Mouse (Mus musculus) urinary bladder, postnatal 14 days (tissue): ENCODE results near the gene Zzz3.
"Not testable (repeated sequence)": the region's sequence is repeated elsewhere in the genome, so short reads cannot be mapped to it uniquely, and the experiment has no call there.

Experiments used
- DNase-seq: peaks from one replicate; pipeline ENCODE4 v3.0.0; 2021; ENCODE audit warnings: low spot score

The Zzz3 gene

DNA sequence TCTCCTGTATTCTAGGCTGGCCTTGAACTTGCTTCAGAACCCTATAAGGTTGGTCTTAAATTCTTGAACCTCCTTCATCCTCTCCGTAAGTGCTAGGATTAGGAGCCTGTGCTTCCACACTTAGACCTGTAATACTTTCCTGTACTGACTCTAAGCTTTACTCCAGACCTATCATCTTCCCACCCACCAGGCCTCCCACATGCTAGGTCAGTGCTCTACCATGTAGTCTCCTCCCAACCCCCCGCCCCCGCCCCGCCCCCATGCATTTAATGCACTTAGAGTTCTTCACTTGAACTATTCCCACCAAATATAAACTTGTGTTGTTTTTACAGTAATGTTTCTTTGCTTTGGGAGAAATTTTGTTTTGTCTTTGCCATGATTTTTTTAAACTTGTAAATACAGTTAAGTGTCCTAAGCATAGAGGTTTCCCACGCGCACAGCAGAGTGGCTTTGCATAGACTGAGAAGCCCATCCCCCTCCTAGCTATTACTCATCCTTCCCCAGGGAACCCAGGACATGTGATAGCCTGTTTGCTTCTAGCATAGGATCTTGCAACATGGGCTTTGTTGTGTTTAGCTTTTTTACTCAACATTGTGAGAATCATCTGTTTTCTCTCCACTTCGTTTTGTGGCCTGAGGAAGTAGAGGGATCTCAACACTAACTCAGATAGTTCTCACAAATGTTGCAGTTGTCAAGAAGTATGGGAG lies 6.8 kb downstream of the Zzz3 start:
- DNase-seq = peak; percentile 68

- DNase-seq = no peak
Observed at GRCm38 (mm10) chr3:152402671-152403066, 7.4 kb downstream of the Zzz3 start.

GRCm38 (mm10) chr3:152403827-152404226 lies 8.6 kb downstream of the Zzz3 start:
- DNase-seq = no peak

DNA sequence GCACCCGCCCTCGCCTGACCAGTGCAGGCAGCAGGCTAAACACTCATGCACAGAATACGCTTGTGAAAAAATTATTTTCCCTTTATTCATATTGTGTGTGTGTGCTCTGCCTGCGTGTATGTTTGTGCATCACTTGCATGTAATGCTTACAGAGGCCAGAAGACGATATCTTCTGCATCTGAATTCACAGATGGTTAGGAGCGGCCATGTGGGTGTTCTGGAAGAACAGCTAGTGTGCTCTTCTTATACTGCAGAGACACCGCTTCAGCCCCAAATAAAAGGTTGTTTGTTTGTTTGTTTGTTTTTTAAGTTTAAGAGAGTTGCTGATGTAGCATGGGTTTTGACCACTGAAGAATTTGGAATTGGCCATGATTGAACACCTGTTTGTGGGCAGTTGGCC lies 10.1 kb downstream of the Zzz3 start:
- DNase-seq = no peak

GRCm38 (mm10) chr3:152405978-152406640 lies 10.8 kb downstream of the Zzz3 start:
- no peak for DNase-seq

GRCm38 (mm10) chr3:152410980-152411551 lies 15.8 kb downstream of the Zzz3 start:
- DNase-seq = no peak

- no peak for DNase-seq
Observed at GRCm38 (mm10) chr3:152412362-152412761, 17.1 kb downstream of the Zzz3 start.

GRCm38 (mm10) chr3:152428925-152429324 lies 33.7 kb downstream of the Zzz3 start:
- DNase-seq = no peak

- no peak for DNase-seq
Observed at GRCm38 (mm10) chr3:152432677-152433076, 37.4 kb downstream of the Zzz3 start.

DNA sequence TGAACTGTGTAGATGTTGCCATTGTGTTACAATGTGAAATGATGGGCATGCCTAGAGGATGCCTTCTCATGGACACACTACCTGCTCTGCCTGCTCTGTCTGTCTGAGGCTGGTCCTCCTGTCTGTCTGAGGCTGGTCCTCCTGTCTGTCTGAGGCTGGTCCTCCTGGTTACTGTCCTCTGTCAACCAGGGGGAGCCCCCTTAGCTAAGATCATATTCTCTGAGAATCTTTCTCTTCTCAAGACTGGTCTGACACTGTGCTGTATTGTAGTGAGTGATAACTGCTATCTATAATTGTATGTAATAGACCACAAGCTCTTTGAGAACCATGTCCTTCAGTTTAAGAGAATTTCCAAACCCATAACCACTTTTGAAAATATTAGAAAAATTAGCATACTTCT lies 40.3 kb downstream of the Zzz3 start:
- no peak for DNase-seq

GRCm38 (mm10) chr3:152438068-152438467 lies 42.8 kb downstream of the Zzz3 start:
- DNase-seq = no peak

DNA sequence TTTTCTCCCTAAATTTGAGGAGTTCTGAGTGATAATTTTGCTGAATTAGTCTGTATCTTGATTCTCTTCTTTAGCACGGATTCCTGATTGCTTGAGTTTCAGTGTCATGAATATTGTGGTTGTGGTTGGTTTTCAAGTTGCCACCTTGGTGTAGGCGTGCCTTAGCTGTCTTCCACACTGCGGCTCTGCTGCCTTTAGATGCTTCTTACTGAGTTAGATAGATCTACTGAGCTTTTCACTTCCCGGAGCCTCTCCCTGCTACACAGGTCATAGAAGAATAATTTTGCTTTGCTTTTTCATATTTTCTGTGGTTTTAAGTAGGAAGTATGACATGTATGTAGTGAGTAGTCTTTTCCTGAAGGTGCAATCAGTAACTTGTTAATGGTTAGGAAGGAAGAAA lies 47.5 kb downstream of the Zzz3 start:
- DNase-seq = no peak

- no peak for DNase-seq
Observed at GRCm38 (mm10) chr3:152444114-152444513, 48.8 kb downstream of the Zzz3 start.

DNA sequence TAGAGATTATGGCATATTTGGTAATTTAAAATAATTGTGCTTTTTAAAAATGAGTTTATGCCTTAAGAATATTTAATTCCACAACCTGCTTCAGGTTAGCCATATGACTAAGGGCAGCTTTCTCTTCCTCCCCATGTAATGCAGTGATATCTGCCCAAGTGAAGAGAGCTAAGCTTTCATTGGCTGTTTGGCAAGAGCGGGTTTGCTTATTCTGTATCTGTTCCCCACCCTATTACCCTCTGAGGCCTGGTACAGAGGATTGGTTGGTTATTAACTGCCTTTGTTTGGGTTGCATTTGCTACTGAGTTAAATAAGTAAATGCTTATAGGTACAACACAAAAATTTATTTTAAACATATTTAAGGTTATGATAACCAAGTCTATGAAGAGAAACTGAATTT lies 51.7 kb downstream of the Zzz3 start:
- no peak for DNase-seq

GRCm38 (mm10) chr3:152453163-152453562 lies 57.9 kb downstream of the Zzz3 start:
- no peak for DNase-seq

DNA sequence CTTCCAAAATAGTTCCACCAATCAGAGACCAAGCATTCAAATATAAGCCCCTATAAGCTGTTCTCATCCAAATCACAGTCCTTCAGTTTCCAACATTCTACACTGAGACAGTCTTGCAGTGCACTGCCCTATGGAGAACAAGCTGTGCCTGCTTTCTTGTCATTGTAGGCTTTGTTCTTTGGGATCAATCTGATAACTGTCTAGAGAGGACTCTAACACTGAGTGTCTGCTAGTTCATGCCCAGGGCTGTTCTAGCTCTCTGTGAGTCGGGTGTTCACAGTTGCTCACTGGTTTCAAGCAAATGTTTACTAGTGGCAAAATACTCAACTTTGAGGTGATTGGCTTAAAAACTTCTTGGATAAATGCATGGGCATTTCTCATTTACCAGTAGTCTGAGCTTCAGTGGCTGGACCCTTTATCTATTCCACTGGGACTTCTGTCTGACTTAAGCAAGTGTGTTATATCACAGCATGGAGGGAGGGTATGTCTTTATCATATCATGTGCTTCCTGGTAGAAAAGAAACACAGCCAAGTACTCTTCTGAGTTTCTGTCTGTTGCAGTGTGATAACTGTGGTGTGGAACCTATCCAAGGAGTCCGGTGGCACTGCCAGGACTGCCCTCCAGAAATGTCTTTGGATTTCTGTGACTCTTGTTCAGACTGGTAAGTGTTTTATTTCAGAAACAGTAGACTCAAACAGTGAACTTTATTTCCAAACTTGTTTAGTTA lies 62.2 kb downstream of the Zzz3 start:
- DNase-seq = no peak

DNA sequence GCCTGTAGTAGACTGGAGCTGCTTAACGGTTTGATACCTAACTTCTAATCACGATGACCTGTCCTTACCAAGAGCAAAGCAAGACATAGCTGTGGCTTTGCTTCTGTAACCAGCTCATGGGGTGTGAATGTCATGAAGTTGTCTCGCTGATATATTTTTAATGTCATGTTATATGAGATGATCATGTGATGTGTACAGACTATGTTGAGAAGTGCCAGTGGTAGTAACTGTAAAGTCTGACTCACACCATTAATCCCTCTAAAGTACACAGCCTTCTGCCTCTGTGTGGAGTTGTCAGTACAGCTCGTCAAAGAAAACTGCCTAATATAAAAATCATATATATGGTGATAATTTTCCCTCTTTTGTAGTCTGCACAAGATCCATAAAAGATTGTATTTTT lies 63.6 kb downstream of the Zzz3 start:
- not testable (repeated sequence) for DNase-seq

- no peak for DNase-seq
Observed at GRCm38 (mm10) chr3:152460802-152461201, 65.5 kb downstream of the Zzz3 start.

DNA sequence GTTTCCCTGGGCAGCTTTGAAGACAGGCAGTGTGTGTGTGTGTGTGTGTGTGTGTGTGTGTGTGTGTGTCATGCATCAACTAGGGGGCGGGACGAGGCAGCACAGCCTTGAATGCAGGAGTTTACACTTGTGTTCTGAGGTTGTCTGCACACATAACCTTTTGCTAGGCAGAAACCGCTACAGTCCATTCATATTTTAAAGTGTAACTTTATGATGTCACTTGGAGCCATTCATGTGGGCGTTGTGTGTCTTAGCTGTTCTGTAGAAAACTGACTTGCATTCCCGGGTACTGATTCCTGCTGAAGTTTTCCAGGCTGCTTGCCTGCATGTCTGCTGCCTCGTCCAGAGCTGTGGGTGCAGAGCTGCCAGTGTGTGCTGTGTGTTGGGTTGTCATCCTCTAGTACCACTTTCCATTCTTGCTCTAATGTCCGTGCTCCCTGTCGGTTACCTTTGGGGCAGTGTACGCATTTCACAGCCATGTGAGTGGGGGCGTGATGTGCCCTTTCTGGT lies 66.8 kb downstream of the Zzz3 start:
- no peak for DNase-seq

GRCm38 (mm10) chr3:152462900-152463299 lies 67.6 kb downstream of the Zzz3 start:
- DNase-seq = no peak

GRCm38 (mm10) chr3:152464462-152464861 lies 69.2 kb downstream of the Zzz3 start:
- DNase-seq = no peak

DNA sequence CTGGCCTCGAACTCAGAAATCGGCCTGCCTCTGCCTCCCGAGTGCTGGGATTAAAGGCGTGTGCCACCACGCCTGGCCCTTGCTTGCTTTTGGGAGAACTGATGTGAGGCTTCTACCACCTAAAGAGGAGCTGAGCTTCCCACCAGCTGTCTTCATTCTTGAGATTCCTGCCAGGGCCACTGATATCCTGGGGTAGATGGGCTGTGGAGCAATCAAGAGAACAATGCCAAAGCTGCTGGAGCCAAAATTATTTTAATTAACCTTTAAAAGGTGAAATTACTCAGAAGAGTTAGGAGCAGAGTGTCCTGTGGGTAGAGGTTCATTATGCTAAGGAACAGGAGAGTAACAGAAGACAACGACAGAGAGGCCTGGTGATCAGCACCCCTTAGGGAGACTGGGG lies 70.1 kb downstream of the Zzz3 start:
- DNase-seq = no peak

DNA sequence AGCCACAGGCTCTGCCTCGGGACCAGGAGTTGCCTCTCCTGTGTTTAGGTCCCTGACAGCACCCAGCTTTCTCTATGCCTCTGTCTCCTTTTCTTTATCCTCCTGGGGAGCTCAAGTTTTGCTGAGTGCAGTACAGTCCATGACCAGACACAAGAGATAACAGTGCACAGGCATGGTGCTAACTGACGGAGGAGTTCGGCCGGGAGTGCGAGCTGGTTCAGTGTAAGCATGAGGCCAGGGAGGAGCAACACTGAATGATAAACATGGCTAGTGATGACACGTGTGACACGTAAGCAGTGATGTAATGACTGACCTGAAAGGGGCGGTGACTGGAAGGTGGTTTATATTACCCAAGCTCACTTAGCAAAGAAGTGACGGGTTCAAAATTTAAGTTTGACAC lies 71.6 kb downstream of the Zzz3 start:
- no peak for DNase-seq
